ENCODE assay signal across 27 mouse cellular contexts in the genomic region with DNA sequence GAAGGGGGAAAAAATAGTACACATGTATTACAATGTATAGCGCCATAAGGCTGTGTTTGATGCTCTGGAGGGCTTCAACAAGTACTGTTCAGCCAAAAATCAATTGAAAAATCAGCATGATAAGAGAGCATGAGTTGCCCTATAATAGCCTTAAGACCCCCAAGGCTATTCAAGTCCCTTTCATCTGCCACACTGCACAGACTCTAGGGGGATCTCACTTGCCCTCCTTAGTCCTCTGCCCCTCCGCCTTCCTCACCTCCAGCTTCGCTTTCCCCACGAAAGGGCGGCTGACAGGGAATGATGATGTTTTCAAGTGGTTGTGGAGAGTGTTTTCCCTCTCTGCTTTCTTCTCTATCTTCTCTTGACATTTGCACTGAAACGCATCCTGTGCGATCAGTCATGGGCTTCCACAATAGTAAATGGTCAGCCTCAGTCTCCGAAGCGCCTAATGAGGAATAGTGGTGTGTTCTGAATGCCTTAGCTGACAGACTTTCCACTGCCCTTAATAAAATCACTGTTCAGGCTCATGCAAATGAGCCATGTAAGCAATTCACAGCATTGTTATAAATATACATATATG. TPM values are rescaled to one million over a fixed set of nuclear protein-coding genes. Genes with fewer than 3 reads are reported as not detected.
DNase-seq lines count a peak whose midpoint lies in the region; ATAC-seq lines count a peak whose summit lies in the region.
"Had no signal": no experiment of that assay in that cellular context is flagged by ENCODE, and none has a peak within 500 bp of the region (broad histone marks: within the 10 kb centered on the region; RNA-seq: fewer than 3 reads in every experiment).

No protein-coding gene starts in this region.

- peak; percentile 46 for DNase-seq in intestine, embryonic 14.5 days (ENCODE audit: low spot score)
- DNase-seq in left cerebral cortex, adult 9 months (ENCODE audit: low spot score in 2 of 2): no peak
- no peak for DNase-seq in adrenal gland, postnatal 4 days (ENCODE audit: low spot score in 2 of 2)
- DNase-seq in liver: no peak
- DNase-seq: adrenal gland, adult 2 months; cerebellum, adult 8-10 months; cerebellum, postnatal 36 days; gastrocnemius, postnatal 10 days; heart, adult 18-20 months; heart, postnatal 10 days; kidney, adult 18-20 months; lung, adult 18-20 months; lung, postnatal 10 days; spleen, adult 18-20 months had no signal

- 80% methylated on average over 9 of the region's 9 CpGs for WGBS in intestine, embryonic 14.5 days
- 83% methylated on average over 9 of the region's 9 CpGs for WGBS in intestine, embryonic 15.5 days
- WGBS in forebrain, embryonic 16.5 days: 47% methylated on average over 9 of the region's 9 CpGs
- 65% methylated on average over 9 of the region's 9 CpGs for WGBS in hindbrain, embryonic 16.5 days
- 56% methylated on average over 9 of the region's 9 CpGs for WGBS in midbrain, embryonic 15.5 days

- no peak overlapping the region for H3K4me3 ChIP-seq in intestine, embryonic 14.5 days (ENCODE audit: low read depth, low read length)
- H3K4me3 ChIP-seq in intestine, embryonic 15.5 days (replicated peaks): no peak overlapping the region
- H3K4me3 ChIP-seq in forebrain, embryonic 16.5 days (replicated peaks; ENCODE audit: low read length): no peak overlapping the region; the same call in 1 of the 2 replicates
- no peak overlapping the region for H3K4me3 ChIP-seq in hindbrain, embryonic 16.5 days (ENCODE audit: low read length)
- no peak overlapping the region for H3K4me3 ChIP-seq in midbrain, embryonic 15.5 days
- H3K4me3 ChIP-seq: heart, embryonic 12.5 days; limb, embryonic 12.5 days; liver, embryonic 12.5 days had no signal

- H3K4me1 ChIP-seq in intestine, embryonic 14.5 days (replicated peaks; ENCODE audit: control insufficient read depth, insufficient read depth, low read length): no peaks in the 10 kb centered on the region
- peaks cover 6% of the 10 kb centered on the region; the same call in 1 of the 2 replicates for H3K4me1 ChIP-seq in intestine, embryonic 15.5 days (replicated peaks)
- peaks cover 37% of the 10 kb centered on the region for H3K4me1 ChIP-seq in forebrain, embryonic 16.5 days (replicated peaks; ENCODE audit: control insufficient read depth, insufficient read depth, low read length)
- H3K4me1 ChIP-seq in hindbrain, embryonic 16.5 days (ENCODE audit: control insufficient read depth, insufficient read depth, low read depth, low read length): peaks cover 12% of the 10 kb centered on the region
- H3K4me1 ChIP-seq in midbrain, embryonic 15.5 days: peaks cover 32% of the 10 kb centered on the region
- H3K4me1 ChIP-seq: liver, embryonic 12.5 days had no signal

- H3K36me3 ChIP-seq in intestine, embryonic 14.5 days (ENCODE audit: control insufficient read depth, insufficient read depth, low read length): peaks cover 55% of the 10 kb centered on the region
- no peaks in the 10 kb centered on the region for H3K36me3 ChIP-seq in intestine, embryonic 15.5 days
- peaks cover 8% of the 10 kb centered on the region; the same call in 1 of the 2 replicates for H3K36me3 ChIP-seq in forebrain, embryonic 16.5 days (ENCODE audit: control insufficient read depth, insufficient read depth)
- H3K36me3 ChIP-seq in hindbrain, embryonic 16.5 days (ENCODE audit: control insufficient read depth, insufficient read depth, low read length): peaks cover 4% of the 10 kb centered on the region; the same call in 1 of the 2 replicates
- H3K36me3 ChIP-seq in midbrain, embryonic 15.5 days (replicated peaks): no peaks in the 10 kb centered on the region
- H3K36me3 ChIP-seq: G1E; limb, embryonic 12.5 days; liver, embryonic 12.5 days had no signal

- H3K9me3 ChIP-seq in intestine, embryonic 14.5 days (ENCODE audit: control insufficient read depth, low read length): no peaks in the 10 kb centered on the region
- H3K9me3 ChIP-seq in intestine, embryonic 15.5 days: no peaks in the 10 kb centered on the region
- H3K9me3 ChIP-seq in forebrain, embryonic 16.5 days (ENCODE audit: control insufficient read depth, low read length): no peaks in the 10 kb centered on the region
- H3K9me3 ChIP-seq in hindbrain, embryonic 16.5 days (ENCODE audit: control insufficient read depth, low read length): no peaks in the 10 kb centered on the region
- no peaks in the 10 kb centered on the region for H3K9me3 ChIP-seq in midbrain, embryonic 15.5 days
- H3K9me3 ChIP-seq: heart, embryonic 12.5 days; limb, embryonic 12.5 days; liver, embryonic 12.5 days had no signal

- H3K27ac ChIP-seq in intestine, embryonic 14.5 days (ENCODE audit: low read depth): no peak overlapping the region
- H3K27ac ChIP-seq in intestine, embryonic 15.5 days: no peak overlapping the region
- peak overlapping the region; percentile 88 for H3K27ac ChIP-seq in forebrain, embryonic 16.5 days (ENCODE audit: low read length)
- H3K27ac ChIP-seq in hindbrain, embryonic 16.5 days (ENCODE audit: low read depth, low read length): no peak overlapping the region
- 0 out of 2 replicates have a peak overlapping the region, but pooled peaks have one; percentile 24 for H3K27ac ChIP-seq in midbrain, embryonic 15.5 days
- H3K27ac ChIP-seq: kidney, postnatal 0 days; limb, embryonic 12.5 days; liver, embryonic 12.5 days had no signal

- no peak overlapping the region for H3K9ac ChIP-seq in intestine, embryonic 14.5 days (ENCODE audit: low read length)
- no peak overlapping the region for H3K9ac ChIP-seq in intestine, embryonic 15.5 days
- peak overlapping the region; percentile 29 for H3K9ac ChIP-seq in forebrain, embryonic 16.5 days (replicated peaks; ENCODE audit: low read depth, low read length)
- peak overlapping the region; percentile 5; the same call in 1 of the 2 replicates for H3K9ac ChIP-seq in hindbrain, embryonic 16.5 days (ENCODE audit: low read depth, low read length)
- H3K9ac ChIP-seq in midbrain, embryonic 15.5 days: 0 out of 2 replicates have a peak overlapping the region, but pooled peaks have one; percentile 16
- H3K9ac ChIP-seq: heart, embryonic 12.5 days; limb, embryonic 12.5 days; liver, embryonic 12.5 days had no signal

- no peak for ATAC-seq in intestine, embryonic 14.5 days (replicated peaks; ENCODE audit: low FRiP score, low TSS enrichment, low read depth)
- ATAC-seq in intestine, embryonic 15.5 days: no peak
- 0 out of 2 replicates have a peak, but pooled peaks have one; percentile 2 for ATAC-seq in forebrain, embryonic 16.5 days
- ATAC-seq in hindbrain, embryonic 16.5 days: no peak
- peak; percentile 65 for ATAC-seq in midbrain, embryonic 15.5 days (replicated peaks)
- ATAC-seq: liver, embryonic 12.5 days had no signal

- no peak overlapping the region for H3K4me2 ChIP-seq in intestine, embryonic 14.5 days (ENCODE audit: low read length)
- H3K4me2 ChIP-seq in intestine, embryonic 15.5 days (replicated peaks): no peak overlapping the region
- peak overlapping the region; percentile 43 for H3K4me2 ChIP-seq in forebrain, embryonic 16.5 days (ENCODE audit: low read length)
- 0 out of 2 replicates have a peak overlapping the region, but pooled peaks have one; percentile 2 for H3K4me2 ChIP-seq in hindbrain, embryonic 16.5 days (ENCODE audit: low read length)
- H3K4me2 ChIP-seq in midbrain, embryonic 15.5 days: 0 out of 2 replicates have a peak overlapping the region, but pooled peaks have one; percentile 2
- H3K4me2 ChIP-seq: heart, embryonic 12.5 days; limb, embryonic 12.5 days; liver, embryonic 12.5 days had no signal

- no peaks in the 10 kb centered on the region for H3K27me3 ChIP-seq in intestine, embryonic 14.5 days (replicated peaks; ENCODE audit: control insufficient read depth, insufficient read depth, low read length)
- no peaks in the 10 kb centered on the region for H3K27me3 ChIP-seq in intestine, embryonic 15.5 days (replicated peaks)
- H3K27me3 ChIP-seq in forebrain, embryonic 16.5 days (replicated peaks; ENCODE audit: control insufficient read depth, insufficient read depth, low read length): no peaks in the 10 kb centered on the region
- no peaks in the 10 kb centered on the region for H3K27me3 ChIP-seq in hindbrain, embryonic 16.5 days (replicated peaks; ENCODE audit: control insufficient read depth, insufficient read depth, low read length)
- H3K27me3 ChIP-seq in midbrain, embryonic 15.5 days (replicated peaks): no peaks in the 10 kb centered on the region
- H3K27me3 ChIP-seq: CH12.LX; heart, embryonic 12.5 days; liver, embryonic 12.5 days had no signal

RNA-seq across cellular contexts. Expression of gene Meis2, which starts 23.9 kb away (rescaled TPM):
- 67.3 and 73.2 TPM in 2 replicates for polyA plus RNA-seq in intestine, embryonic 14.5 days (2014; fragmentation: Nextera tagmentation; extraction: Ambion mirVana)
- polyA plus RNA-seq in intestine, embryonic 15.5 days (2015; fragmentation: Nextera tagmentation; extraction: Ambion mirVana): 39.9 and 41.5 TPM in 2 replicates
- 143 and 154 TPM in 2 replicates for polyA plus RNA-seq in forebrain, embryonic 16.5 days (2015; fragmentation: Nextera tagmentation; extraction: Ambion mirVana)
- 128 and 131 TPM in 2 replicates for polyA plus RNA-seq in hindbrain, embryonic 16.5 days (2015; fragmentation: Nextera tagmentation; extraction: Ambion mirVana)
- polyA plus RNA-seq in midbrain, embryonic 15.5 days (2015; fragmentation: Nextera tagmentation; extraction: Ambion mirVana): 74.1 and 86.9 TPM in 2 replicates
- total RNA-seq in adrenal gland, postnatal 4 days (2021): 100 to 1,000 TPM; 159 to 160 TPM
- total RNA-seq: CH12.LX; megakaryocyte progenitor cell, adult 5-6 weeks; monocyte, adult 5-6 weeks; neutrophil, adult 5-6 weeks had no signal

Comparison
In these comparisons a context has a peak if more than half of its experiments do, and no peak if none do; other contexts are left out.
1. ATAC-seq: peak in forebrain, embryonic 16.5 days (single experiment) and midbrain, embryonic 15.5 days (single experiment); none in intestine, embryonic 14.5 days (single experiment), intestine, embryonic 15.5 days (single experiment) and hindbrain, embryonic 16.5 days (single experiment).
2. H3K27ac ChIP-seq: peak in forebrain, embryonic 16.5 days (single experiment) and midbrain, embryonic 15.5 days (single experiment); none in intestine, embryonic 14.5 days (single experiment), intestine, embryonic 15.5 days (single experiment) and hindbrain, embryonic 16.5 days (single experiment).
3. H3K4me2 ChIP-seq: peak in forebrain, embryonic 16.5 days (single experiment), hindbrain, embryonic 16.5 days (single experiment) and midbrain, embryonic 15.5 days (single experiment); none in intestine, embryonic 14.5 days (single experiment) and intestine, embryonic 15.5 days (single experiment).
4. H3K9ac ChIP-seq: peak in forebrain, embryonic 16.5 days (single experiment), hindbrain, embryonic 16.5 days (single experiment) and midbrain, embryonic 15.5 days (single experiment); none in intestine, embryonic 14.5 days (single experiment) and intestine, embryonic 15.5 days (single experiment).